Mouse (Mus musculus) ovary, adult 2 months (tissue): ENCODE measurements around the gene Cenpl. TPM values are rescaled to one million over a fixed set of nuclear protein-coding genes. Genes with fewer than 3 reads are reported as not detected.

ENCODE experiments used
- polyA plus RNA-seq: library from polyadenylated mRNA; depleted of rRNA; stranded (reverse); fragments of >200 nt; gene quantifications from 2 replicates; pipeline ENCODE4 v1.2.3, GENCODE M21; 2012; rRNA removed

Gene Cenpl
- polyA plus RNA-seq, result 0.45 and 0.93 TPM in 2 replicates

DNA sequence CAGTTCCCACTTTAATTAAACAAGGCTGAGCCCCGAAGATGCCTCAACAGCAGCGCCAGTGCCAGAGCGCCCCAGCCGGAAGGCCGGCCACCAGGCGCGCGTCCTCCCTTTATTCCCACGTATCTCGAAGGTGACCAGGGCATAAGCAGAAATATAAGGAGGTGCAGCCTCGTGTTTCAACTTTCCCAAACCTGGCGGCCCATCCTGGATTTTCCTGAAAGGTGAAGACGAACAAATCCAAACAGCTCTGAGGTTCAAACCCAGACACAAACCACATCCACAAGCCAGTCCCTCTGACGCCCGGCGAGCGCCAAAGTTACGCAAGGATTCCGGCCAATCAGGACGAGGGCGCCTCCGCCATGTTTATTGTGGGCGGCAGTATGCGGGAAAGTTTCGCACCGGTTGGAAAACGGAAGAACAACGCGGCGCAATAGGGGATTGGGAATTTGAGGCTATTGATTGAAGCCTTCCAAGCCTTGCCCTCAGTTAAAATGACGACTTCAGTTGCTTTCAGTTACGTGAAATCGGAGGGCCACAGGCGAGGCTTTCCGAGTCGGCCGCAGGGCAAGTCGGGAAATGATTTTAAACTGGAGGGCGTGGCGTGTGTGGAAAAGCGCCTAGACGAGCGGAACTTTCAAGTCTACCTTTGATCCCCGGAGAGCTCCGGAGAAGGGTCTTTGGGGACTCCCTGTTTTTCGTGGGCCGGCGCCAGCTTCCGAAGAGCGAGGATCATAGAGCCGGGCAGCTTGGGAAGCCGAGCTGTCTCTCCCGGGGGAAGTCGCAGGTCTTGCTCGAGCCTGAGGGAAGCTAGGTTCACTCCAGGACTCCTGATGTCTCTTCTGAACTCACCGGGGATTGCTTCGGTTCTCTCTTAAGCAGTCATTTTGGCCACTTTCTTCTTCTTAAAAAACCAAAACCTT lies at the start of gene Cenpl, which contains the start of gene Dars2:
Gene Cenpl (plus strand): TSS at position 362 of the 920 bp plus-strand sequence.
Gene Dars2 (minus strand): TSS at position 307 of the 920 bp plus-strand sequence.

DNA sequence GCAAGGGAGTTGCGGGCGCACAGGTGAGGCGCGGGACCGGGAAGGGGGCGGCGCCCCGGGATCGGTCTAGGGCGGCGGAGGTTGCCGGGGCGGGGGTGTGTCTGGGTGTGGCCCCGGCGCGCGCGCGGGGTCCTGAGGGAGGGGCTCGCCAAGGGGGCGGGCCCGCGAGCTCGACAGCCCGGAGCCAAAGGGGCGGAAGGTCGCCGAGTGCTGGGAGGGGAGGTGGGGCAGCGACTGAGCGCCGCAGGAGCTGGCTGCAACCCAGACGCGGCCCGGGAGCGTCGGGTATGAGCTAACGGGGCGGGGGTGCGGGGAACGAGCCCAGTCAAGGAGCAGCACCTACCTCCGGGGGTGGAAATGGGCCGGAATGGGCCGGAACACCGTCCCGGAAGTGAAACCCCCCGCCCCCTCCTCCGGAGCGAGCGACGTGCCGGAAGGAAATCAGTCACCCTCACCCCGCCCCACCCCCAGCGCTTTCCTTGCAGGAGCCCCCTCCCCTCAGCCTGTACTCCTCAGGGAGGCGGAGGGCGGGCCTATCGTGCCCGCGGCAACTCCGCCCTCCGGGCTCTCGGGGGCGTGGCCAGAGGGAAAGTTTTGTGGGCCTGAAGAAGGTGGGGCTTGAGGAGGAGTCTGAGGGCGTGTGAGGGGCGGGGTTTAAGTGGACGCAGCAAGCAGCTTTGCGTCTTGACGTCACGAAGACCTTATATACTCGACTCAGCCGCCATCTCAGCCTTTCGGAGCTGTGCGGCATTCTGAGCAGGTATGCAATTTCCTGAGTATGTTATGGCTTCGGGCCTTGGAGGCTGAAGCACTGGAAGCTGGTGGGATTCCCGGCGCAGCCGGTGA lies 35.9 kb upstream of the Cenpl start, which contains the start of gene Zbtb37:
Gene Zbtb37 (minus strand): TSS at position 415 of the 846 bp plus-strand sequence.

DNA sequence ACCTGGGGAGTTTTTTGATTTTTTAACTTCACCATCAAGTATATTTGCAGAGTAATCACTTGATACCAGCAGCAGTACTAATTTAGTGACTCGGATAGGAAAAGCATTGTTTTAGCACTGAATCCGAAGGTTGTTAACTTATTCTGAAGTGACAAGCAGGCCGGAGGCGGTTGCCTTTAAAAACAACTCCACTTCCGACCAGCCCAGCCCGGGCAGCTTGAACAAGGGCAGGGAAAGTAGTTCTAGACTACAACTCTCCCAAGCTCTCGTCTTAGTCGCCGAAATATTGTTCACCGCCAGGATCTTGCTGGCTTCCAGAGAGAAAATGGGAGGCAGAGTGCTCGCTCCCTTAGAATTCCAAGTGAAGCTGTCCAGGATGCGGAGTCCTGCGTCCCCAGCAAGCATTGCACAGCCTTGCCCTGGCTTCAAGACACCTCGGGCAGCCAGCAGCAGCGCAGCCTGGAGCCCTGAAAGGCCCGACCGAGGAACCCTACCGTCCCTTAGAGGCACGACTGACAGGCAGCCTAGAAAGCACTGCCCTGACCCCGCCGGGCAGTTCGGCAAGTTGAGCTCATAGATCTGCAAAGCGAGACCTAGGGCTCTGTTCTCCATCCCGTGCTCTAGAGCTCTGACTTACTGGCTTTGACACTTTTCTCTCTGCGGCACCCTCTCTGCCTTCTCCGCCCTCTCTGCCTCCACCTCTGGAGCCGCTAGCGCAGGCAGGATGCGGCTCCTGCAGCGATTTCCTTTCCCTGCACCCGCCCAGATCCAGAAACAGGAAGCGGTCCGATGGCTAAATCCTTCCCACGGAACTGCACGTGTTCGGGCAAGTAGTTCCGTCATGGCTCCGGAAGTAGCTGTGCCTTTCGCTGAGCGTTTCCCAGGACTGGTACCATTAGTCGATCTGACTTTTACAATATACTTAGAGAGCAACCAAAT lies 60.5 kb downstream of the Cenpl start, which contains the start of gene Klhl20:
Gene Klhl20 (minus strand): TSS at position 786 of the 939 bp plus-strand sequence.

Other genes with a start within 250 kb of the Cenpl start
- gene Rc3h1, start 164.3 kb upstream of the Cenpl start, polyA plus RNA-seq, result 11.8 and 21.2 TPM in 2 replicates
- 4.5 and 6.1 TPM in 2 replicates for gene Serpinc1, start 92.1 kb upstream of the Cenpl start, polyA plus RNA-seq
- gene Zbtb37, start 35.9 kb upstream of the Cenpl start, polyA plus RNA-seq, result 1.3 and 2.0 TPM in 2 replicates
- 9.0 and 12.1 TPM in 2 replicates for gene Dars2, start 55 bp upstream of the Cenpl start, polyA plus RNA-seq
- gene Klhl20, start 60.8 kb downstream of the Cenpl start, polyA plus RNA-seq, result 4.8 and 6.1 TPM in 2 replicates
- 0.50 and 0.53 TPM in 2 replicates for gene Ankrd45, start 72.0 kb downstream of the Cenpl start, polyA plus RNA-seq
- not detected in 2 replicates for gene Tex50, start 88.6 kb downstream of the Cenpl start, polyA plus RNA-seq
- gene Prdx6, start 180.5 kb downstream of the Cenpl start, polyA plus RNA-seq, result 47.7 and 79.2 TPM in 2 replicates